Comparison of ENCODE assay signal across 12 mouse cellular contexts in the genomic region with DNA sequence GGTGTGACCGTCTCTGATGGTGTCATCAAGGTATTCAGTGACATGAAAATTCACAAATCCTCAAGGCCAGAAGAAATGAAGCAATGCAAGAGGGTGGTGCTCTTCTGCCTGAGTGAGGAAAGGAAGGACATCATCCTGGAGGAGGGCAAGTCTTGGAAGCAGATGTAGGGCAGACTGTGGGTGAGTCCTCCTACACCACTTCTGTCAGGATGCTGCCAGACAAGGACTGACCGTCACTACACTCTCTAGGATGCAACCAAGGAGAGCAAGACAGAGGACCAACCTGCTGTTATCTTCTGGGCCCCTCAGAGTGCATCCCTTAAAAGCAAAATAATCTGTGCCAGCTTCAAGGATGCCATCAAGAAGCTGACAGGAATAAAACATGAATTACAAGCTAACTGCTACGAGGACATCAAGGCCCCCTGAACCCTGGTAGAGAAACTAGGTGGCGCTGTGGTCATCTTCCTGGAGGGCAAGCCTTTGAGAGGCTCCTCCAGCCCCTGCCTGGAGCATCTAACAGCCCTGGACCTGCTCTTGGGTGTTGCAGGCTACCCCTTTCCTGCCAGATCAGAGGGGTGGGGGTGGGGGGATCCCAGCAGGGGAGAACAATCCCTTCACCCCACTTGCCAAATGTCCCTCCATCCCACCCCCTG. TPM values are rescaled to one million over a fixed set of nuclear protein-coding genes. Genes with fewer than 3 reads are reported as not detected.
A peak's percentile ranks its signal among the peaks of the same experiment; 100 is the strongest.
DNase-seq lines count a peak whose midpoint lies in the region; ATAC-seq and TF ChIP-seq lines count a peak whose summit lies in the region.
"Had no signal": no experiment of that assay in that cellular context is flagged by ENCODE, and none has a peak within 500 bp of the region (broad histone marks: within the 10 kb centered on the region; RNA-seq: fewer than 3 reads in every experiment).

No protein-coding gene starts in this region.

- intact Hi-C loops in heart, postnatal 25 days (cut with DNase I) = loop anchor here (2.0 kb wide), 1 partner anchor 72 kb away; a partner anchor contains a TSS

- no peaks in the 10 kb centered on the region for H3K9me3 ChIP-seq in lung, embryonic 14.5 days (ENCODE audit: low read depth, low read length)
- no peaks in the 10 kb centered on the region for H3K9me3 ChIP-seq in ES-Bruce4 (replicated peaks; ENCODE audit: control insufficient read depth, insufficient read depth, low read length, poor library complexity, severe bottlenecking)
- H3K9me3 ChIP-seq in liver, postnatal 0 days (ENCODE audit: low read length) = no peaks in the 10 kb centered on the region

- H3K4me3 ChIP-seq in lung, embryonic 14.5 days (ENCODE audit: low read depth, low read length) = no peak overlapping the region
- no peak overlapping the region for H3K4me3 ChIP-seq in ES-Bruce4 (ENCODE audit: low read depth, low read length)
- no peak overlapping the region for H3K4me3 ChIP-seq in liver, postnatal 0 days (ENCODE audit: low read depth, low read length)

- H3K4me2 ChIP-seq in lung, embryonic 14.5 days = no peak overlapping the region
- H3K4me2 ChIP-seq in liver, postnatal 0 days (ENCODE audit: low read depth, low read length) = no peak overlapping the region

- no peak overlapping the region for H3K9ac ChIP-seq in lung, embryonic 14.5 days
- no peak overlapping the region for H3K9ac ChIP-seq in ES-Bruce4 (ENCODE audit: low read depth, poor library complexity, severe bottlenecking)
- no peak overlapping the region for H3K9ac ChIP-seq in liver, postnatal 0 days (replicated peaks)

- no peak for TF ChIP-seq POLR2A in ES-Bruce4 (IDR thresholded peaks at IDR 0.05; ENCODE audit: insufficient read depth, low read length)

- no peaks in the 10 kb centered on the region for H3K27me3 ChIP-seq in lung, embryonic 14.5 days (ENCODE audit: insufficient read depth, low read length)
- H3K27me3 ChIP-seq in ES-Bruce4 (ENCODE audit: control insufficient read depth, insufficient read depth, low read length, poor library complexity, severe bottlenecking) = no peaks in the 10 kb centered on the region
- H3K27me3 ChIP-seq in liver, postnatal 0 days (ENCODE audit: insufficient read depth, low read length) = peaks cover 26% of the 10 kb centered on the region; the same call in 1 of the 2 replicates

- H3K4me1 ChIP-seq in lung, embryonic 14.5 days (ENCODE audit: insufficient read depth) = peaks cover 8% of the 10 kb centered on the region; the same call in 1 of the 2 replicates
- H3K4me1 ChIP-seq in ES-Bruce4 (ENCODE audit: control insufficient read depth, insufficient read depth, low read length) = no peaks in the 10 kb centered on the region
- peaks cover 18% of the 10 kb centered on the region for H3K4me1 ChIP-seq in liver, postnatal 0 days (ENCODE audit: insufficient read depth)

- H3K36me3 ChIP-seq in lung, embryonic 14.5 days (ENCODE audit: insufficient read depth) = no peaks in the 10 kb centered on the region
- H3K36me3 ChIP-seq in ES-Bruce4 (ENCODE audit: control insufficient read depth, insufficient read depth, low read length, poor library complexity, severe bottlenecking) = no peaks in the 10 kb centered on the region
- no peaks in the 10 kb centered on the region for H3K36me3 ChIP-seq in liver, postnatal 0 days (replicated peaks; ENCODE audit: insufficient read depth, low read length)

- ATAC-seq in lung, embryonic 14.5 days (ENCODE audit: insufficient read depth) = no peak
- no peak for ATAC-seq in liver, postnatal 0 days

- 35% methylated on average over 4 of the region's 4 CpGs for WGBS in lung, embryonic 14.5 days
- 46% methylated on average over 4 of the region's 4 CpGs for WGBS in liver, postnatal 0 days (ENCODE audit: insufficient replicate concordance)

- TF ChIP-seq EP300 in ES-Bruce4 (IDR thresholded peaks at IDR 0.05; ENCODE audit: insufficient read depth, low read depth, low read length) = no peak
- no peak for TF ChIP-seq EP300 in liver, postnatal 0 days (IDR thresholded peaks at IDR 0.05; ENCODE audit: low read depth)

- H3K27ac ChIP-seq in lung, embryonic 14.5 days (ENCODE audit: low read depth) = no peak overlapping the region
- H3K27ac ChIP-seq in ES-Bruce4 (ENCODE audit: insufficient read depth, low read length) = no peak overlapping the region
- H3K27ac ChIP-seq in liver, postnatal 0 days (ENCODE audit: low read depth) = no peak overlapping the region

- TF ChIP-seq CTCF in lung, embryonic 14.5 days (IDR thresholded peaks at IDR 0.05; ENCODE audit: low read depth) = peak; percentile 34; the same call in 1 of the 2 replicates
- TF ChIP-seq CTCF in ES-Bruce4 (IDR thresholded peaks at IDR 0.05; ENCODE audit: low read depth, low read length) = peak; percentile 63
- peak; percentile 56 for TF ChIP-seq CTCF in liver, postnatal 0 days (IDR thresholded peaks at IDR 0.05; ENCODE audit: low read depth)

- DNase-seq in heart, adult 11 months = peak; percentile 76
- DNase-seq in heart, postnatal 25 days (ENCODE audit: low spot score) = no peak
- DNase-seq in lung, embryonic 14.5 days = peak; percentile 52
- no peak for DNase-seq in lung, adult 18-20 months
- no peak for DNase-seq in liver, postnatal 0 days
- no peak for DNase-seq in ovary, adult 18-20 months (ENCODE audit: low spot score)
- no peak for DNase-seq in left cerebral cortex, adult 9 months (ENCODE audit: low spot score in 2 of 2)
- DNase-seq: kidney, adult 9 months had no signal

RNA-seq across cellular contexts. Expression of a gene that starts 2.9 kb away (rescaled TPM):
- total RNA-seq in heart, postnatal 25 days (2021) = 100 to 1,000 TPM; 325 to 365 TPM
- 14.9 and 19.0 TPM in 2 replicates for polyA plus RNA-seq in lung, embryonic 14.5 days (2014; fragmentation: Nextera tagmentation; extraction: Ambion mirVana)
- polyA plus RNA-seq in ES-Bruce4 (2011; ENCODE audit: insufficient read depth, insufficient read length, low read depth, missing spikeins) = 2.7 and 3.2 TPM in 2 replicates
- 7.7 and 10.4 TPM in 2 replicates for polyA plus RNA-seq in liver, postnatal 0 days (2015; fragmentation: Nextera tagmentation; extraction: Ambion mirVana)
- total RNA-seq: megakaryocyte progenitor cell, adult 5-6 weeks; neutrophil, adult 5-6 weeks had no signal

RNA-seq across cellular contexts. Expression of a gene that starts 13.6 kb away (rescaled TPM):
- not detected for total RNA-seq in heart, postnatal 25 days (2021)
- 76.7 and 86.4 TPM in 2 replicates for polyA plus RNA-seq in lung, embryonic 14.5 days (2014; fragmentation: Nextera tagmentation; extraction: Ambion mirVana)
- polyA plus RNA-seq in ES-Bruce4 (2011; ENCODE audit: insufficient read depth, insufficient read length, low read depth, missing spikeins) = 106 and 144 TPM in 2 replicates
- 4.1 and 4.4 TPM in 2 replicates for polyA plus RNA-seq in liver, postnatal 0 days (2015; fragmentation: Nextera tagmentation; extraction: Ambion mirVana)
- total RNA-seq: left cerebral cortex, postnatal 25 days; megakaryocyte progenitor cell, adult 5-6 weeks had no signal

RNA-seq across cellular contexts. Expression of a gene that starts 15.3 kb away (rescaled TPM):
- total RNA-seq in heart, postnatal 25 days (2021) = 10 to 100 TPM; 18.8 to 23.4 TPM
- polyA plus RNA-seq in lung, embryonic 14.5 days (2014; fragmentation: Nextera tagmentation; extraction: Ambion mirVana) = 4.7 and 6.1 TPM in 2 replicates
- polyA plus RNA-seq in ES-Bruce4 (2011; ENCODE audit: insufficient read depth, insufficient read length, low read depth, missing spikeins) = 55.2 and 57.2 TPM in 2 replicates
- polyA plus RNA-seq in liver, postnatal 0 days (2015; fragmentation: Nextera tagmentation; extraction: Ambion mirVana) = not detected in 2 replicates
- total RNA-seq: megakaryocyte progenitor cell, adult 5-6 weeks; neutrophil, adult 5-6 weeks had no signal

RNA-seq across cellular contexts. Expression of a gene that starts 29.2 kb away (rescaled TPM):
- 100 to 1,000 TPM; 427 TPM for total RNA-seq in heart, postnatal 25 days (2021)
- polyA plus RNA-seq in lung, embryonic 14.5 days (2014; fragmentation: Nextera tagmentation; extraction: Ambion mirVana) = 1,945 and 2,006 TPM in 2 replicates
- 1,015 and 1,063 TPM in 2 replicates for polyA plus RNA-seq in ES-Bruce4 (2011; ENCODE audit: insufficient read depth, insufficient read length, low read depth, missing spikeins)
- 872 and 914 TPM in 2 replicates for polyA plus RNA-seq in liver, postnatal 0 days (2015; fragmentation: Nextera tagmentation; extraction: Ambion mirVana)

RNA-seq across cellular contexts. Expression of a gene that starts 30.0 kb away (rescaled TPM):
- 100 to 1,000 TPM; 149 to 180 TPM for total RNA-seq in heart, postnatal 25 days (2021)
- polyA plus RNA-seq in lung, embryonic 14.5 days (2014; fragmentation: Nextera tagmentation; extraction: Ambion mirVana) = 25.4 and 28.3 TPM in 2 replicates
- polyA plus RNA-seq in ES-Bruce4 (2011; ENCODE audit: insufficient read depth, insufficient read length, low read depth, missing spikeins) = 61.9 and 63.4 TPM in 2 replicates
- polyA plus RNA-seq in liver, postnatal 0 days (2015; fragmentation: Nextera tagmentation; extraction: Ambion mirVana) = 8.4 and 9.7 TPM in 2 replicates

Comparison
In these comparisons a context has a peak if more than half of its experiments do, and no peak if none do; other contexts are left out.
1. DNase-seq: peak in heart, adult 11 months (single experiment) and lung, embryonic 14.5 days (single experiment); none in heart, postnatal 25 days (single experiment), lung, adult 18-20 months (0 of 2), liver, postnatal 0 days (single experiment), ovary, adult 18-20 months (single experiment) and left cerebral cortex, adult 9 months (0 of 2).
2. RNA of a gene that starts 13.6 kb away (polyA plus RNA-seq): 106 to 144 TPM in ES-Bruce4 and 76.7 to 86.4 TPM in lung, embryonic 14.5 days; 4.1 to 4.4 TPM in liver, postnatal 0 days; every median in the first group is over 10 times any median in the second.
3. Peak in every context shown above with its lines, with median percentiles within 50 percentile points of each other: CTCF ChIP-seq.